27 mouse cellular contexts compared by ENCODE assay signal in the genomic region with DNA sequence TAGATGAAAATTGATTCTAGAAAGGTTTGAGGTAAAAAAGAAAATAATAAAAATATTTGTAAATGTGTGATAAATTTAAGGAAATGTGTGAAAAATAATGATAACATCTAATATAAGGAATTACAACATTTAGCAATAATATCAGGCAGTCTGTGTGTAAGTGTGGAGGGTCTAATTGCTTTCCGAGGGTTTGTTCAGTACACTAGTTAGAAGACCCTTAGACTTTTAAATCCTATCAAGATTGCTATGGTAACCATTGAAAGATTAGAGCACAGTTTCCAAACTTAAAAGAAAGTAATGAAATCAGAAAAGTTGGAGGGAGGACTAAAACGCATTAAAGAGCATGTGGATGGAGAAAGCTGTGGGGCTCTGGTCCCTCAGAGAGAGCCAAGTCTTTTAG.
"Had no signal": no experiment of that assay in that cellular context is flagged by ENCODE, and none has a peak within 500 bp of the region (broad histone marks: within the 10 kb centered on the region; RNA-seq: fewer than 3 reads in every experiment).

No protein-coding gene starts in this region.

- DNase-seq: gastrocnemius, adult 2 months; gastrocnemius, postnatal 10 days; gastrocnemius, postnatal 25 days; heart, adult 18-20 months; heart, postnatal 10 days; heart, postnatal 4 days; kidney, adult 18-20 months; kidney, adult 8-10 months; kidney, postnatal 10 days; kidney, postnatal 25 days; kidney, postnatal 4 days; liver; liver, embryonic 13.5 days had no signal

- H3K27me3 ChIP-seq: heart, embryonic 12.5 days; intestine, embryonic 15.5 days; limb, embryonic 12.5 days; liver, embryonic 13.5 days had no signal

- H3K36me3 ChIP-seq: heart, embryonic 10.5 days; heart, embryonic 12.5 days; hindbrain, embryonic 10.5 days; hindbrain, embryonic 12.5 days; intestine, embryonic 15.5 days; limb, embryonic 10.5 days; limb, embryonic 12.5 days; liver, embryonic 13.5 days had no signal

- H3K9ac ChIP-seq: heart, embryonic 12.5 days; hindbrain, embryonic 12.5 days; hindbrain, embryonic 14.5 days; intestine, embryonic 15.5 days; limb, embryonic 12.5 days; liver, embryonic 13.5 days had no signal

- H3K9me3 ChIP-seq: heart, embryonic 10.5 days; heart, embryonic 12.5 days; hindbrain, embryonic 10.5 days; hindbrain, embryonic 12.5 days; intestine, embryonic 15.5 days; limb, embryonic 10.5 days; limb, embryonic 12.5 days; liver, embryonic 13.5 days had no signal

- H3K4me1 ChIP-seq: heart, embryonic 10.5 days; heart, embryonic 12.5 days; intestine, embryonic 15.5 days; limb, embryonic 10.5 days; limb, embryonic 12.5 days; liver, embryonic 13.5 days had no signal

- ATAC-seq: hindbrain, embryonic 16.5 days; inflammation-experienced regulatory T-cells, adult 6 months; intestine, embryonic 15.5 days; intestine, postnatal 0 days had no signal

- H3K4me3 ChIP-seq: gastrocnemius, adult 2 months; heart, embryonic 10.5 days; heart, embryonic 12.5 days; hindbrain, embryonic 10.5 days; hindbrain, embryonic 12.5 days; intestine, embryonic 15.5 days; layer of hippocampus, adult 2 months; left cerebral cortex, adult 2 months; limb, embryonic 10.5 days; limb, embryonic 12.5 days; liver, embryonic 13.5 days had no signal

- H3K27ac ChIP-seq: gastrocnemius, adult 2 months; heart, embryonic 10.5 days; hindbrain, embryonic 10.5 days; hindbrain, embryonic 12.5 days; hindbrain, embryonic 14.5 days; intestine, embryonic 15.5 days; layer of hippocampus, adult 2 months; left cerebral cortex, adult 2 months; limb, embryonic 10.5 days; limb, embryonic 12.5 days; liver, embryonic 13.5 days had no signal

- H3K4me2 ChIP-seq: heart, embryonic 12.5 days; hindbrain, embryonic 12.5 days; hindbrain, embryonic 14.5 days; intestine, embryonic 15.5 days; limb, embryonic 12.5 days; liver, embryonic 11.5 days; liver, embryonic 13.5 days had no signal
